Mouse (Mus musculus) frontal cortex, postnatal 36 days (tissue): ENCODE results near the gene Ybx1.

Experiments used
- DNase-seq, 2 experiments: peaks; one replicate each; pipeline ENCODE4 v3.0.0; 2022; ENCODE audit warnings: low spot score in 2 of 2

Ybx1 gene

DNA sequence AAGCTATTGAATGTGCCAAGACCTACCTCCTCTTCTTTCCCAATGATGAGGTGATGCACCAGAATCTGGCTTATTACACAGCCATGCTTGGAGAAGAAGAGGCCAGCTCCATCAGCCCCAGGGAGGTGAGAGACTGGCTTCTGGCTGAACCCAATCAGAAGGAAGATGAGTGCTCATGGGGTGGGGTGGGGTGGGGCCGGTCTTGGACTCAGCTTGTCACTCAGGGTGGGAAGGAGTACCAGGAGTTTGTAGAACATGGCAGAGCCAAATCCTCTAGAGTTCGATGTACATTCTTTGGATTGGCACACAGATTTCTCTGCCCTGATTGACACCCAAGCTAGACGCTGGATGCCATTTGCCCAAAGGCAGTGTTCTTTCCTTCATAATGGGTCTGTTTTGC lies 55.7 kb downstream of the Ybx1 start:
- DNase-seq = no peak

DNA sequence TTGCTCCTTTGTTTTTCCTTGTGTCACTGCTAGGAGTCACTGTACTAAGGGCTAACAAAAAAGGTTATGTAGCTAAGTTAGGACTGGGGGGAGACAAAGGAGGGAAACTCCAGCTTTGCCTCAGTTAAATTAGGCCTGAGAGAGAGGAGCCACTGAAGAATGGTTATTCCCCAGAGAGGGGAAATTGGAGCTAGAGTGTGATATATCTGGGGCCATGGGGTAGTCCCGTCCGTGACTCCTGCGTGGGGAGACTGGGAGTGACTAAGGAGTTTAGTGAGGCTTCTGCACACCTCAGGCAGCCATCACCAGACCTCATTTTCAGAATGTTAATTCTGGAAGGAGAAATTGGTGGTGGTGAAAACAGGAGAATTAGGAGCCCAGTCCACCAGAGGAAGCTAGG lies 60.1 kb downstream of the Ybx1 start:
- DNase-seq = no peak

DNA sequence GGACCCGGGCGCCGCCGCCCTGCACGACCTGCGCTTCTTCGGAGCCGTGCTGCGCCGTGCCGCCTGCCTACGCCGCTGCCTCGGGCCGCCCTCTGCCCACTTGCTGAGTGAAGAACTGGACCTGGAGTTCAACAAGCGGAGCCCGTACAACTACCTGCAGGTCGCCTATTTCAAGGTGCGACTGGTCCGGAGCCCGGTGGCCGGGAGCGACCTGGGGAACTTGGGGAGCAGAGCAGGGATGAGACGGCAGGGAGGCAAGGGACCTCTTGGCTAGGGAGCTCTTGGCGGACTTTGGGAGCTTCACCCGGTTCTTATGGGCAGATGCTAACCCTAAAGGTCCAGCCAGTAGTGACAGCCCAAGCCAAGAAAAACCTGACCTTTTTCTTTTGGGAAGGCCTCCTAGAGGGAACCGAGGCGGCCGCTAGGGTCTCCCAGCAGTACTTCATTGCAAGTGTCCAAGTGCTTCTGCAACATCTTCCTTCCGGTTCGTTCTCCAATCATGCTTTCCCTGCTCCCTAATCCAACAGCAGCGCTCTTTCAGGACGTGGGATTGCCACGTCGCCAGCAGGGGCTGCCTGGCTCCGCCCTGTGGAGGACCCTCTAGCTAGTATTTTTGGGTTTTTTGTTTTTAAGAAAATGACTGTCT lies 61.0 kb downstream of the Ybx1 start:
- peak; percentile 52 to 67 for DNase-seq

DNA sequence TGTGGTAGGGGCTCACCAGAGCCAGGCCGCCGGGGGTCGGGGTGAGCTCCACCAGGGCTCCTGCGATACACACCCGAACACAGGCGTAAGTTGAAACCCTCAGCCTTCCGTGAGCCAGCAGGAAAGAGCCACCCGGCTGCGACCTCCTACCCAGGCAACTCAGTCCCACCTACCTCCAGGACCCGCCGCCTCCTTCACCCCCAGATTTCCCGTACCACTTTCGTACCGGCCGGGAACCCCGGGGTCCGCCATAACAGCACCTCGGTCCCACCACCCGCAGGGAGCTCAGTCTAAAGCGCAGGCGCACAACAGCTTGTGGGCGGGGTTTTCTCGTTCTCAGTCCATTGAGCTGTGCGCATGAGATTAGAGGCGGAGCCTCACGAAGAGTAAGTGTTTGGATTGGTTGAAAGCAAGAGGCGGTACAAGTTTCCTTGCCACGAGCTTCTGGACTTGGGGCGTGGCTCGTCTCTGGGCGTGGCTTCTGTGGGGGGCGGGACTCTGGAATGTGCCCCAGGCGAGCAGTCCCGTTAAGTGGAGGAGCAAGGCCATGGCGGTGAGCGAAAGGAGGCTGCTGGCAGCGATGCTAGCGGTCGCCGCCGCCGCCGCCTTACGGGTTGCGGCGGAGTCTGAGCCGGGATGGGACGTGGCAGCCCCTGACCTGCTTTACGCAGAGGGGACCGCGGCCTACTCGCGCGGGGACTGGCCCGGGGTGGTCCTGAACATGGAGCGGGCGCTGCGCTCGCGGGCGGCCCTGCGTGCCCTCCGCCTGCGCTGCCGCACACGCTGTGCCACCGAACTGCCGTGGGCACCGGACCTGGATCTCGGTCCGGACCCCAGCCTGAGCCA lies 61.8 kb downstream of the Ybx1 start, which contains the start of the genes AU022252 and P3h1:
Gene AU022252, minus strand, starts transcription at position 303 of the 846 bp plus-strand sequence.
Gene P3h1, plus strand, starts transcription at position 506 of the 846 bp plus-strand sequence.
- DNase-seq = peak; percentile 99
